Mouse (Mus musculus): ENCODE data around the gene Osbpl3.

The Osbpl3 gene

DNA sequence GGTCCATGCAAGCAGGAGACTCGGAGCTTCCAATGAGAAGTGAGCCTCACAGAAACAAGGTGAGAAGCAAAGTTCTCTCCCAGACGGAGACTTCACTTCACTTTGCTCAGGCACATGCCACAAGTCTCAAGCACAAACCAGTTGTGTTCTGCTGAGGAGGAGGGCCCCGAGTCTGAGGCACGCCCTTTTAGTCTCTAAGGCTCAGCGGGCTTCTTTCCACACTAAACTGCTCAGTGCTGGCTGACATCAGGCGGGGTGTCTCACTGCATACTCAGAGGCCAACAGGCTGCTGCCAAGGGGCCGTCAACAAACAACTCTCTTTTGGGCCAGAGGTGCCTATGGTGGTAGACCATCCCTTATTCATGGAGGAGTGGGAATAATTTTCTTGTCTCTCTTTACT is 127.1 kb downstream of the Osbpl3 start:
- no peak for DNase-seq

DNA sequence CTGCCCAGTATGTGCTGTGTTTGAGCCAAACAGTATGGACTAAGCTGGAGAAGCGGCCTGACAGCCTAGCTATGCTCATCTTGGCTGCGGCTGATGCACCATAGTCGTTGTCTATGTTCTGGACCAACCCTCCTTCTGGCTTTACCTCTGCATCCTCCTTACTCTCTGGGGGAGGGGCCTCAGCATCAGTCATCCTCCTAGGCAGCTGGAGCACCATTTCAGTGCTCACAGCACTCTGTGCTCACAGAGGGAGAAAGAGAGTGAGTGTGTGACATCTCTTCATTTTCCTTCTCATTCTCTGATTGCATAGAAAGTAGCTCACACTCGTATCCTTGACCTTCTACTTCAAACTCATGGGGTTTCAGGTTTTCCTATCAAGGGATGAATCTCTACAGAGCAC is 129.8 kb downstream of the Osbpl3 start:
- DNase-seq, result no peak

DNA sequence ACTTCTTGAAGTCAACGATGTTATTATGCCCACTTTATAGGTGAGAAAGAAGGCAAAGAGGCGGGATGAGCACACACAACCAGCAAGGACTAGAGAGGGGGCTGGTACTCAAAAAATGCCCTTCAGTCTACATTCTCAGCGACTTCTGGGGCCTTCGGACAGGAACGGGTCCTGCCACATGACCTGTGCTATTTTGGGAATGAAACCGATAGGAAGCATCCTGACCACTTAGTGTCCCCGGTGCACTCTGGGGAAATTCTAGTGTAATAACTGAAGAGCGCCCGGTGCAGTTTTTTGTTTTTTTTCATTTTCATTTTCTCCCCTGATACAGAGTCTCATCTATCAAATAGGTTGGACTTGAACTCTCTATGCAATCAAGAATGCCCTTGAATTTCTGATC is 130.5 kb downstream of the Osbpl3 start:
- no peak for DNase-seq

DNA sequence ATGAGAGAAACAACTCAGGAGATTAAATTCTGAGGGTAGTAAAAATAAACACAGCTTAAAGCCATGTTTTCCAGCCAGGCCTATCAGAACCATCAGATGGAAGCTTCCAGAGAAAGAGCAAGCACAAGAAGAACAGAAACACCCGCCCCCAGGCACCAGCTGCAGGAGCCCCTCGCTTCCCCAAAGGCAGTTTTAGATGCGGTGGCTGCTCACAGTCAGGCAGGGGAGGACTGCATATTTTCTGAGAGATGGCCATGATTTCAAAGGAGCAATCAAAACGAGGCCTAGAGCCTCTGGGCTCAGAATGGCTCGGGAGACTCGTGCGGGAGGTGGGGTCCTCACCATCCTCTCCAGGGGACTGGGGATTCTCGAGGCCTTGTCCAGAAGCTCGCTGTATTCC is 133.4 kb downstream of the Osbpl3 start:
- DNase-seq, result no peak

DNA sequence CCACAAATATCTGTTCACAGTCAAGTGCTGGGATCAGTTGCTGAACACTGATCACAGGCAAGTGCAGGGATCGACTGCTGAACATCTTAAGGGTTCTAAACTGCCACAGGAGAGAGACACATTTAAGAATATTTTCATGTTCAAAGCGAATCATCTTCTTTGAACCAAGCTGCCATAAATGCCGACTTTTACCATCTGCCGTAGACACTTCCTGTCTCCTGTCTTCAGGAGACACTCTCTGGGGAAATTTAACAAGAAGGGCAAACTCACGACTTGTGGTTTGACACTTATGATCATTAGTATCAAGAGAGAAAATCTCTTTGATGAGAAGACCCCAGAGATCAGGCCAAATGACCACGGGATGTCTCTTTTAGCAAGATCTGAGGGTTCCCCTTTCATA is 134.3 kb downstream of the Osbpl3 start:
- no peak for DNase-seq

DNA sequence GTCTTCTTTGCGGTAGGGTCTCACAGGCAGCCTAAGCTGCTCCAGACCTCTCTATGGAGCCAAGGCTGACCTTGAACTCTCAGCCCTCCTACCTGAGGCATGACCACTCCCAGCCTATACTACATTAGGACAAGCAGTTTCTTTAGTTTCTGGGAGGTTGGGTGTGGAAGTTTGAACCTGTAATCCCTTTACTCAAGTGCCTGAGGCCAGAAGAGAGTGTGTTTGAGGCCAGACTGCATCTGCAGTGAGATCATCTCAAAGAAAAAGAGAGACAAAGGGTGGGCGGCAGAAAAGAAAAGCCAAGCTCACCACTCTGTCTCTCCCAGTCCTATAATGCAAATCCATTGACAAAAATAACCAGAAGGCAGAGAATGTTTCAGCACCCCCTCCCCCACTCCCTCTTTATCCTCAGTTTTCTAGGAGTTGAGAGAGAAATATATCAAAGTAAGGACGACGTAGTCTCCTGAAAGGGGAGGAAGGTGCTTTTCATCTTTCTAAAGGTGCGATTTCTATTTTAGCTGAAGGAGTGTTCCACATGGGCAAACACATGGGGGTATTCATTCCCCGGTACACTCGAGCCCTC is 137.3 kb downstream of the Osbpl3 start:
- DNase-seq, result peak; percentile 52

DNA sequence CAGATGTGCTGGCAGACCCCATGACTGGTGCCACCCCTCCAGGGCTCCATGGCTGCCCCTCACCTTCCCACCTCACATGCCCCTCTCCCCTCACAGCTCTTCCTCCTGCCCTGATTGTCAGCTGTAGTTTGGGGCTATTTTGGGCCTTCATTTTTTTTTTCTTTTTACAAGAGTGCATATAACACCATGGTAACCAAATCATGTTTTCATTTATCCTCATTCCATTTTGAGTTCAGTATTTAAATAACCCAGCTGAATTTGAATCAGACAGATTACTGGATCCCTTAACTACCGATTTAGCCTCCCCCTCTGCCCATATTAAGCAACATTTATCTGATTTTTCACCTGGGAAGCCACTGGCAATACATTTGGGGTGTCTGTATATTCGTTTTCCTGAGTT is 137.9 kb downstream of the Osbpl3 start:
- DNase-seq, result no peak

DNA sequence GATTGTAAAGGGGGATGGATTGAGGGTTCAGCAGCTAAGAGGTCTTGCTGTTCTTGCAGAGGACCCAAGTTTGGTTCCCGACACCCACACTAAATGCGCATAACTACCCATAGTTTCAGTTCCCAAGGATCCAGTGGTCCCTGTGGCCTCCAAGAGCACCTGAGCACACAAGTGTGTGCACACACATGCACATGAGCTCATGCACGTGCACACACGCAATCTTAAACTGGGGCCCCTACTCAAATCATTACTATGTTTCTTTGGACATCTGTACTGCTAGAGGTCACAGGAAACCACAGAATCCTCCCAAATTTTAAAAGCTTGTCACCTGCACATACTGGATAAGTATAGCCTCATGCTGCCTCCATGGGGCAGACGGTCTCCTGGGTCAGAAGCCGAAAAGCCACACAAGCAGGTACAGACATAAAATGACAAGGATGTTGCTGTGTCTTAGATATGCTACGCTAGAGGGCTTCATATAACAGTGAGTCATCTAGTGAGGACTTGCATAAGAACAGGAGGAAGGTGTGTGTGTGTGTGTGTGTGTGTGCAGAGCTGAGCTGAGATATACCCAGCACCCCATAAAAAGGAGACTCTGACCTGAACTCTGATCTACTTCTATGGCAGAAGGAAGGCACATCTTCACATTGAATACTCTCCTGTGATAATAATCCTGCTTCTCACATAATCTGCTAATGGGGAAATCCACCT is 139.1 kb downstream of the Osbpl3 start:
- no peak for DNase-seq

DNA sequence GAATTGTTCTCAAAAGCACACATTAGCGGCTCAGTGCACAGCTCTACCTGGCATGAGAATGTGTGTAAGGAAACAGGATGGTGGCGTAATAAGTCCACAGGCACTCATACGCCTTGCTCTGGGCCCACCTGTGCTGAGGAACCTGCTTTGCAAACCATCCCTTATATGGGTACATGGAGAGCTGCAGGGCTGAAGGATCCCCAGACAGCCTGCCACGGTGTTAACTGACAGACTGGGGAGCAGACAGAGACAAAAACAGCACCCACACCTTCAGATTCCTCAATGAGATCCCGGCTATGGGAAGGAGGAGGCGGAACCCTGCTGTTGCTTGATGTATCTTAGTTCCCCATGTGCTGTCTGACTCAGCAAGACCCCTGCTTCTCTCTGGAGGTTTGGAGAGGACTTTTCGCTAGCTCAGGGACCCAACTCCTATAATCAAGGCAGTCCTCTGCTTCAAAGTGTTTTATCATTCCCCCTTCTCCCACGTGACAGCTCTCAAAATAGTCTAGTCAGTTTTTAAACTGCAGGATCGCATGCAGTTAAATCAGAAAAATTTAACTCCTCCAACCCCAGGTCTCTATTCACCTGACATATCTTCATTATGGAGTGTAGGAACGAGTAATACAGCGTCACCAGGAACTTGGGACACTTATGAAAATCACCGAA is 141.5 kb downstream of the Osbpl3 start:
- no peak for DNase-seq

DNA sequence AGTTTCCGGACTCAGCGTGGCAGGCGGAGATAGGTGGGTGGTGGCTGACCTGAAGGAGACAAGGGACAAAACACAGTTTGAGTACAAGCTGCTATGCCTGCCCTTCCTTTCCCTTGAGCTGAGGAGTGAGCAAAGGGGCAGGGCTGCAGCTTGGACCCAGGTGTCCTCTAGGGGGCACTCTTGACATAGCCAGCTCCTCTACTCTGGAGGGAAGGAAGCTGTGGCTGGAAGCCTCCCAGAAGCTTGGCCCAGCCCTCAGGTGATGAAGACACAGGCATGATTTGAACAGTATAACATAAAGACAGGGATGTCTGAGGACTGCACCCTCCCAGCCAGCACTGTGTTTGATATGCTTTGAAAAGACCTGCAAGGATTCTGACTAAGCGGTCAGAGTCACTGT is 143.4 kb downstream of the Osbpl3 start:
- peak; percentile 61 for DNase-seq

DNA sequence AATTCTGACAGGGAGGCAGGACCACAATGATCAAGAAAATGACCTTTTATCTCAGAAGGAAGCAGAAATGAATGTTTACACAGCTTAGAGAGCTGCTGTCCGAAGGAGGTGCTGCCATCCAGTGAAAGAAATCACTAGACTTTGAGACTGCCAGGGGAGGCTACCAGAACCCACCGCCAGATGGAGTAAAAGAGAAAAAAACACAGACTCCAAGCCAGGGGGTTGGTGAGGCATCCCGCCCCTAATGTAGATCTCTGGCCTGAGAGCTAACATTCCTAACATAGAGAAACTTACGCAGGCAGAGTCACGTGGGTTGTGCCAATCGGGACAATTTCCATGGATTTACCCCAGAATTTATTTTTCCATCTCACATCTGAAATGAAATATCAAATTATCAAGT is 147.0 kb downstream of the Osbpl3 start:
- DNase-seq, result peak; percentile 59

DNA sequence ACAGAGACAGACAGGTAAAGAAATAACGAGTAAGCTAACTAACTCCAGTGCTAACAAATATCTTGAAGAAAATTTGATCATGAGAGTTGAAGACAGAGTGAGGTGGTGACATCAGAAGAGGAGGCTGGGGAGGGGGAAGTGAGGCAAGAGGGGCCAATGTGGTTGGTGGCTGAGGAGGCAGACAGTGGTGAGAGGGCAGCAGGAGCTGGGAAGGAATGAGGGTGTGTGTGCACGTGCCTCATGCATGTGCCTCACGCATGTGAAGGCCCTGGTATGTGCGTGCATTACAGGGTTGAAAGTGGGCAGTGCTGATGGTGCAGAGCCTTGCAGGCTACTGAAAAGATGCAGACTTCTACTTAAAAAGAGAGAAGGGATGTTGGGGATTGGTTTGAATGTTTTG is 149.4 kb downstream of the Osbpl3 start:
- no peak for DNase-seq

DNA sequence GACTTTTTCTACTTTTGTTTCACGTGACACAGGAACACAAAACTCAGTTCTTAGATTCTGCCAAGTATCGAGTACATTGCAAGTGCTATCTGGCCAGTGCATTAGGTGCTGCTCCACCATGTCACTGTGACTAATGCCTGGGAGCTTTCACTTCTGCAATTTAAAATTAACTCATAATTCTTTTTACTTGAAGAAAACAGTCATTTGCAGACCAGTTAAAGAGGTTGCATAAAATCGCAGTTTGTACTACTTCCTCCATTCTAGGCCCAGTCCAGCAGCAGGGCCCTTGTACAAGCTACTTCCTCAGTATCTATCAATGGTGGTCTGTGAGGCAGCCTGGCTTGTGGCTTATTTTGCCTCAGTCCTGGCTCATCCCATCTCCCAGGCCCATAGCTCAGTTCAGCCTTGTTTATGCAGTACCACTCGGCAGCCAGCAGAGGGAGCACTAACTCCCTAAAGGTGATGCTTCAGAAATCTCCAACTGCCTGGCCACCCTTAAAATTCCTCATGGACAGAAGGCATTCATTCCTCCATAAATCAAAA is 151.0 kb downstream of the Osbpl3 start:
- peak; percentile 89 for DNase-seq

DNA sequence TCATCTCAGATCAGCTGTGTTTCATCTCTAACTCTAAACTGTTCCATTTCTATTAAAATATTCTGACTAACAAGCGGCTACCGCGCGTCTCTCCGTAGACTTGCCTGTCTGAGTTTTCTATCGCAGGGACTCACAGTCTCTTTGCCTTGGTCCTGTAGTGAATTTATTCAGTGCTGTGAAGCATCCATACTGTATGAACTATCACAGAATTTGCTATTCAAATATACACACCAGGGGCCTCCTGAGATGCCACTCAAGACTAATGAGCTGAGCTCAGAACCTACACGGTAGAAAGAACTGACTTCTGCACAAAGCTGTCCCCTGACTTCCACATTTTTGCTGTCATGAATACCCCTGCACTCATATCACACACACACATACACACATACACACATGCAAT is 154.9 kb downstream of the Osbpl3 start:
- no peak for DNase-seq

DNA sequence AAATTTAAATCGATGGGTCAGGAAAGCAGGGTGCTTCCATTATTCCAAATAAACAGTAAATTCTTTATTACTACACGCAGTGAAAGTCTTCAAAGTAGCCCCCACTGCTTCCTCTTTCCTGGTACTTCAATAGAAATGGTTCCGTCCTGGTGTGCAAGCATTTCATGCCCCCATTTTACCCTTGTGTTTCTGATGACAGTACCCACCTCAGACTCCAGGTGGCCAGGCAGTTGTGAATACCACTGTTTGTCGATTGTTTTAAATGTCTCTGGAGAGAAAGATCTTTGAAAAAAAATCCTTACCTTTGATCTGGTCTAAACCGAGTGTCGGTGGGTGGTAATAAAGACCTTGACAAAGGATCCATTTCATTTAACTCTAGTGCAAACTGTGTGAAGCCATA is 155.4 kb downstream of the Osbpl3 start:
- DNase-seq, result no peak

DNA sequence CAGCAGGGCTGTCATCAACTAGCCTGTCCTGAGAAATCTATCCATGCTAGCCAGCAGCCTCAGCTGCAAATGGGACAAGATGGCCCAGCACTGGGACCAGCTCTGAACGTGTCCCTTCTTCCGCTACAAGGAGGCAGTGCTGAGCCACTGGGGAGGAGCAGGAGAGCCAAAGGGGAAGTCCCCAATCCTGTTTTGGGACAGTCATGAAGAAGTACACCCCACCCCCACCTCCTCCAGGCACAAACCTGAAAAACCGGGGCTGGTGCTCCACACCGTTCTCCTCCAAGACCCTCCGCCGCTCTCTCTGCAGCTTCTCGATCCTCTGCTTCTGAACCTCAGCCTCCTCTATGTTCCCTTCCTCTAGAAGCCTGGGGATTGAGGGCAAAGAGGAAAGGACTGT is 156.9 kb downstream of the Osbpl3 start:
- DNase-seq, result no peak

DNA sequence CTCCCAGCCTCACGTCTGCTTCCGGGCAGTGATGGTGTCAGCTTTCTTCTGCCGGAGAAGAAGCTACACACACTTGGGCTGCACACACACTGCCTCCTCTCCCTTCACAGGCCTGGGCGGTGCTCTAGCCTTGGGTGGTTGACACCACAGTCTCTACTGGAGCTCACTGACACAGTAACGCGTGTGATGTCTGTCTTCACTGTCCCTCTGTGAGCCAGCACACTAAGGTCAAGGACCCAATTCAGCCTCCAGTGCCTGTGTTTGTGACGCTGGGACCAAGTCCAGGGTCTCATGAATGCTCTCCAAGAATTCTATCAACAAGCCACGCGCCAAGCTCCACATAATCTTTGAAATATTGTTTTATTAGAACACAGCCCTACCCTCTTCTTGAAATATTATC is 158.3 kb downstream of the Osbpl3 start:
- DNase-seq, result no peak

DNA sequence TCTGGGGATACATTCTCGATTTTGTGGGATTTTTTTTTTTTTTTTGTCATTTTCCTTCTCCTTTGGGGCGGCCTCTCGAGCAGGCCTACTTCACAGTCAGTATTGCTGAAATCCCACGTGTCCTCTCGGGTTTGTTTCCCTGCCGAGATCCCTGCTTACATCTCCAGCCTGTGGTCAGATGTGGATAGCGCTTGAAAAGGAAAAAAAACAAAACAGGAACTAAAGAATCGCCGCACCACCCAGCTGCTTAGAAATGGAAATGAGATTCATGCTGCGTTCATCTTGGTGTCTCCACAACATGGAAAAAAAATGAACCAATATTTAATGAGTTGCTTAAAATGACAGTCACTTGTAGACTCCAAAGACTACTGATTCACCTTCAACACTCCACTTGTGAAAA is 160.9 kb downstream of the Osbpl3 start:
- DNase-seq, result no peak

DNA sequence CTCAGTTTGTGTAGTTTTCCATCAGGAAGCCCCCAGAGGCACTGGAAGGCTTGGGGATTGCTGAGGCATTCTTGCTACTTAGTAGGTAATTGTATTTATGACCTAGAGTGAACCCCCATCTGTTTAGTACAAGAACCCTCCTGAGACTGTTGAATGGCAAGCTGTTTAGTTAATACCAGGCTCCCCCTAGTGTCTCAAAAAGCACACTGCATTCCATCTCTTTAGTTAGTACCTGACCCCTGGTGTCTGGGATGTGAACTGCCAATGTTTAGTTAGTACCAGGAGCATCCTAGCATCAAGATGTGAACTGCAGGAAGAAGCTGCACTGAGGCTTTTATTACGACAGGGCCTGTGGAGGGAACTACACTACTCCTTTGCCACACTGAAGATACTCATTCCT is 161.9 kb downstream of the Osbpl3 start:
- DNase-seq, result peak; percentile 68

DNA sequence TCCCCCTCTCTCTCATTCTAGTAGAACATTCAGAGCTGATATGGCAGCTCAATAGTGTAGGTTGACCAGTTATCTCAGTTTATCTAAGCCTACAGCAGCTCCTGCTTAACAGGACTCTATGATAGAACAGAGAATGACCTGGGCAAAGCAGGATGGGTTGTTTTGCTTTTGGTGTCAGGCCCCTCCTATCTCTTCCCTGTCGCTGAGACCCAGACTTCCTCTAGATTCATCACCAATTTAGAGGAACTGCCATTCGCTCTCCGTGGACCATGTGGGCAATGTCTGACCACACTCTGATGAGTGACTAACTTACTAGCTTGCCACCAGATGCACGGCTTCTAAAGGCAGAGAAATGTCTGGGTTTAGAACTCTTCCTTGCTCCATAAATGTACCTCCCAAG is 164.4 kb downstream of the Osbpl3 start:
- DNase-seq, result no peak

DNA sequence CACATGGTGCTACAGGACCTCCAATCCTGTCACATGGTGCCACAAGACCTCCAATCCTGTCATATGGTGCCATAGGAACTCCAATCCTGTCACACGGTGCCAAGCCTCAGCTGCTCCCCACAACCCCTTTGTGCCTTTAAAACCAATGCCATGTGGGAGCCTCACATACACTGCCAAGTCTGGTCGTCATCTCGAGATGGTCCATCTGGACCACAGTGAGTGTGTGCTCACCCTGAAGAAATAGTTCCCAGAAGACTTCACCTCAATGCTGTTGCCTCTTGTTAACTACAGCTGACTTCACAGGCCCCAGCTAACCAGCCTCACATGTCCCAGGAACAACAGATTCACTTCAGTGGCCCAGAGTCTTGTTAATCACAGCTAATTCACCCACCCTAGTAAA is 169.1 kb downstream of the Osbpl3 start:
- no peak for DNase-seq

DNA sequence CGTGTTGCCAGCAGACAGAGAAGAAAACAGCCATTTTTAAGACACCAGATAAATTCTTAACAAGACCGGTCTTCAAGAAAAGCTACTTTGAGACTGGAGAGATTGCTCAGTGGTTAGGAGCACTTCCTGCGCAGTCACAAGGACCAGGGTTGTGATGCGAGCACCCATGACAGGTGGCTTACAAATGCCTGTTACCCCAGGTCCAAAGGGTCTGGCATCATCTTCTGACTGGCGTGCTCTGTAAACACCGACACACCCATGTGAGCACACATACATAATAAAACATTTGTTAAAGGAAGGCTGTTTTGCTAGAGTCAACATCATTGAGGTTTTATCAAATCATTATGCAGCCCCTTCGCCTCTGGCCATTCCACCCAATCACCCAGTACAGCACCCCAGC is 176.4 kb downstream of the Osbpl3 start:
- DNase-seq, result no peak

DNA sequence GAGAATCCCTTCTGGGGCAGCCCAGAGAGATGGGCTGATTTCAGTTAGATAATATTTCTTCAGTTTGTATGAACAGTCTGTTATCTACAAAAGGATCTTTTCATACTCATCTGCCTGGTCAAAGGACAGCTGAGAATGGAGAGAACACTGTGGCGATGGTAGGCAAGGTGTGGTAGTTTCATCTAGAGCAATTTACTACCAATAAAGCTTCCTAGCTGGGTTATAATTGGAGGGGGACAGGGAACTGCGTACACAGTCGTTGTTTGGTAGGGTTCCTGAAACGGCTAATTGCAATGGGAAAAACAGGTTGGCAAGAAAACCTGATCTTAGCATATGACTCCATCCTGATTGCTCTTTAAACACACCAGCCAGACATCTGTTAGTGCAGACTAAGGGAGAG is 182.1 kb downstream of the Osbpl3 start:
- DNase-seq, result no peak

DNA sequence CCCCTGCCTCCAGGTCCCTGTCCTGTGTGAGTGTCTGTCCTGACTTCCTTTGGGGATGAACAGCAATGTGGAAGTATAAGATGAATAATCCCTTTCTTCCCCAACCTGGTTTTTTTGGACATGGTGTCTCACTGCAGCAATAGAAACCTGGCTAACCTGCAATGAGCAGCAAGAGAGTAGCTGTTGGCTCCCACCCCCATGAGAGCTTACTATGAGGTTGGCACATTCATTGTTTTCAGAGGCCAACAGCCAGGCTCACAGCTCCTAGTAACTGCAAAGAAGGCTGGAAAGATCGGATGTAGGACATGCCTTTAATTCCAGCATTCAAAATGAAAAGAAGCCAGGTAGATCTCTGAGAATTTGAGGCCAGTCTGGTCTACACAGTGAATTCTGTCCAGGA is 182.6 kb downstream of the Osbpl3 start:
- DNase-seq, result no peak

Measured in right cerebral cortex, postnatal 4 days (tissue).